Mouse (Mus musculus) hindbrain, embryonic 13.5 days (tissue): ENCODE measurements around the gene Rcl1. TPM values are rescaled to one million over a fixed set of nuclear protein-coding genes. Genes with fewer than 3 reads are reported as not detected.

Experiments used
- ATAC-seq: fragments of 200-750 bp; cut with Nextera tagmentation; 2 replicates; pipeline ENCODE4 v1.8.0; 2017; ENCODE audit warnings: moderate TSS enrichment; ENCODE audit not compliant: low FRiP score
- H3K27ac ChIP-seq: fragments of 300-500 bp; sonication (generic); 2 replicates; pipeline ENCODE4 v1.5.1; 2015; ENCODE audit warnings: inconsistent platforms, mild to moderate bottlenecking, moderate library complexity
- H3K27me3 ChIP-seq: fragments of 300-500 bp; sonication (generic); 2 replicates; pipeline ENCODE4 v1.6.1; 2015; ENCODE audit warnings: mild to moderate bottlenecking, inconsistent platforms
- H3K36me3 ChIP-seq: fragments of 300-500 bp; sonication (generic); 2 replicates; pipeline ENCODE4 v1.6.1; 2015; ENCODE audit warnings: mild to moderate bottlenecking, inconsistent platforms
- H3K4me1 ChIP-seq: fragments of 300-500 bp; sonication (generic); replicated peaks from 2 replicates; pipeline ENCODE4 v1.6.1; 2015; ENCODE audit warnings: inconsistent platforms
- H3K4me2 ChIP-seq: fragments of 300-500 bp; sonication (generic); 2 replicates; pipeline ENCODE4 v1.6.1; 2015; ENCODE audit warnings: inconsistent platforms, mild to moderate bottlenecking, moderate library complexity
- H3K4me3 ChIP-seq: fragments of 300-500 bp; sonication (generic); 2 replicates; pipeline ENCODE4 v1.5.1; 2015; ENCODE audit warnings: mild to moderate bottlenecking, inconsistent platforms
- H3K9ac ChIP-seq: fragments of 300-500 bp; sonication (generic); 2 replicates; pipeline ENCODE4 v1.6.1; 2015; ENCODE audit warnings: mild to moderate bottlenecking, inconsistent platforms
- H3K9me3 ChIP-seq: fragments of 300-500 bp; sonication (generic); 2 replicates; pipeline ENCODE4 v1.6.1; 2016; ENCODE audit warnings: inconsistent platforms
- WGBS: fragments of 180-500 bp; shearing (Covaris S2); methylation state at CpG from one replicate; pipeline ENCODE4 v1.1.7; 2015; 5-methylcytosine and 5-hydroxymethylcytosine counted together
- microRNA counts: library from miRNA; unstranded; fragments of <30 nt; microRNA quantifications from one replicate; lab custom pipeline; 2016
- microRNA-seq: library from miRNA; unstranded; fragments of <30 nt; microRNA quantifications from one replicate; pipeline ENCODE4, GENCODE M21; 2016
- polyA plus RNA-seq: library from polyadenylated mRNA; unstranded; fragments of >200 nt; fragmentation: Nextera tagmentation; extraction: Ambion mirVana; gene quantifications from 2 replicates; pipeline ENCODE4 v1.2.1, GENCODE M21; 2015

The Rcl1 gene
- polyA plus RNA-seq, 1 experiment from 2014 or later: 27.6 TPM

DNA sequence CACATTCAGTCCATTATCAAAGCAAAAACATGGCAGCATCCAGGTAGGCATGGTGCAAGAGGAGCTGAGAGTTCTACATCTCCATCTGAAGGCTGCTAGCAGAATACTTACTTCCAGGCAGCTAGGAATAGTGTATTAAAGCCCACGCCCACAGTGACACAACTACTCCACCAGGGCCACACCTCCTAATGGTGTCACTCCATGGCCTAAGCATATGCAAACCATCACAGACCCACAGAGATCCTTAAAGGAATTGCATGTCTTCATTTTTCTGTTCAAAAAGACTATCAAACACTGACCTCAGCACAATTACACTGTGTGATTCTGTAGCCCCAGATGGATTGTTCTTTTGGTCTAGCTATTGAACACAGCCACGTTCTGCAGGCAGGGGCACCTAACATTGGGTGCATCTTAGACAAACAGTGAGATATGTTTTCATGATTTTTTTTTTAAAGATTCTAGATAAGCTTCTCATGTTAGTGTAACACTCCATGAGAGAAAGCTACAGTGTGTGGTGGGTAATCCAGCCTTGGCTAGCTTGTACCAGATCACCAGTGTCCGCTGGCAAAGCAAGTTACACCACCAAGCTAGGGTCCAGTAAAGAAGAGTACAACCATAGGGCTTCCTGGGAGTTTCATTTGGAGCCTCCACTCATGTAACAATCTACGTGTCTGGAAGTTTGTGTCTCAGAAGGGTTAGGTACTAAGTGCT, 62.8 kb downstream of the Rcl1 start:
- 95% methylated on average over 4 of the region's 4 CpGs for WGBS
- H3K9me3 ChIP-seq: no peaks in the 10 kb centered on the region
- H3K36me3 ChIP-seq: no peaks in the 10 kb centered on the region
- H3K9ac ChIP-seq: no peak overlapping the region
- H3K4me3 ChIP-seq: no peak overlapping the region
- H3K27ac ChIP-seq: no peak overlapping the region
- H3K4me2 ChIP-seq: no peak overlapping the region
- ATAC-seq: no peak
- no peaks in the 10 kb centered on the region for H3K27me3 ChIP-seq
- no peaks in the 10 kb centered on the region for H3K4me1 ChIP-seq

DNA sequence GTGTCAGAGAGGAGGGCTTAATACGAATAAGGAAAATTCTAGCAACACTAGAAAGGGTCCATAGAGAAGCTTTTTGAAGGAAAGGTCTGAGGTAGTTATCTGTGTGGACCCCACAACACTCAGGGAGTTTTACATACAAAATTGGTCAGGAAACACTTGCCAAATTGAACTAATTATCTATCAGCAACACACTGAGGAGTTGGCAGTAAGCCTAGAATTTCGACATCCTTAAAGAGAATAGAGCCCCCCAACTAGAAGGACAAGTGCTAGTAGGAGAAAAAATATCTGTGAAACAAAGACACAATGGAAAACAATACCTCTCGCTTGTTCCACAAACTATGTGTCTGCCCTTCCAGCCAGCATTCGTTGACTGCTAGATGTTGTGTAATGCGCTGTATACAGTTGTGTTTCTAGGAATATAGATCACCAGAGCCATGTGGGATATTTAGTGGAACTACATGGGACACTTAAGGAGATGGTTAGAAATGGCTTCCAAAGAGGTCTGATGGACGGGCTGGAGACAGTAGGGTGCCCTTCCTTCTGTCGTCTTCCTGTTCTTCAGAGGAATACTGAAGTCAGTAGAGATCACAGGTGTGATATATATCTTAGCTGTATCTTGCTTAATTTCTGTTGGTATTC, 63.5 kb downstream of the Rcl1 start:
- no peak overlapping the region for H3K9ac ChIP-seq
- no peaks in the 10 kb centered on the region for H3K4me1 ChIP-seq
- H3K4me3 ChIP-seq: no peak overlapping the region
- no peaks in the 10 kb centered on the region for H3K36me3 ChIP-seq
- H3K4me2 ChIP-seq: no peak overlapping the region
- ATAC-seq: no peak
- no peak overlapping the region for H3K27ac ChIP-seq
- H3K27me3 ChIP-seq: no peaks in the 10 kb centered on the region
- 86% methylated on average over 7 of the region's 7 CpGs for WGBS
- no peaks in the 10 kb centered on the region for H3K9me3 ChIP-seq

DNA sequence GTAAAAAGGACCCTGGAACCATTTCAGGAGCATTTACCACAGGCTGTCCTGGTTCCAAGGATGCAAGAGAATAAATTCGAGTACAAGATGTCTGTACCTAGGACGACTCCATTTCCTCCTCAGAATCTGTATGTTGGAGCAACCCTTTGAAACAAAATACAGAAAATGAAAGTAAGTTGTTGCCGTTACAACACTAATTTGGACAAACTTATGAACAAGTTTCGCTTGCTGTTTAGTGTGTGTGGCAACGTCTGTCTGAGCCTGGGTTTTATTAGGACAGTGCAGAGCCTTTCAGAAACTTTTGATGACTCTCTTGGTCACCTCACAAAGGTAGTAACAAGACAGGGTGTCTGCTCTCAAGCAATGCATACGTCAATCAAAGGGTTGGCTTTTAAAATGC, 66.8 kb downstream of the Rcl1 start:
- Histone ChIP-seq H3K4me1 (no peaks in the 10 kb centered on the region), H3K36me3 (no peaks in the 10 kb centered on the region), H3K4me3 (no peak overlapping the region), H3K4me2 (no peak overlapping the region), H3K27ac (no peak overlapping the region), H3K9ac (no peak overlapping the region), H3K9me3 (no peaks in the 10 kb centered on the region), H3K27me3 (no peaks in the 10 kb centered on the region)
- no peak for ATAC-seq
- 86% methylated on average over 6 of the region's 6 CpGs for WGBS

DNA sequence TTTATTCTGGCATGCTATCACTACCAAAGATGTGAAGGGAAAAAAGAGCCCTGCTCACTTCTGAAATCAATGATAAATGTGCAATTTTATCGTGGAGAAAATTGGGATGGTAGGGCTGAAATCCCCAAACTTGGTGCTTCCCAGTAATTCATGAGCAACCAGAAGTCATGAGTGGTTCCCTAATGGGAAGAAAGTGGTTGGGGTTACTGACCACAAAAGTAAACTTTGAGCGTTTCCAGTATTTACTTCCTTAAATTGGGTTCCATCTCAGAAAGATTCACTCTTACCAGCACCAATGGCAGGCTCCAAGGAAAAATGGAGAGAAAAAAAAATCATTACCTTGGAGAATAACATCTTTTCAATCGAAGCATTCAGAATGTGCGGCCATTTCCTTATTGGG, 79.2 kb downstream of the Rcl1 start:
- no peaks in the 10 kb centered on the region for H3K4me1 ChIP-seq
- no peaks in the 10 kb centered on the region for H3K27me3 ChIP-seq
- no peak overlapping the region for H3K4me2 ChIP-seq
- H3K27ac ChIP-seq: no peak overlapping the region
- 0 out of 2 replicates have a peak, but pooled peaks cover 5% of the 10 kb centered on the region for H3K9me3 ChIP-seq
- ATAC-seq: no peak
- no peak overlapping the region for H3K4me3 ChIP-seq
- H3K9ac ChIP-seq: no peak overlapping the region
- no peaks in the 10 kb centered on the region for H3K36me3 ChIP-seq
- WGBS: 92% methylated on average over 4 of the region's 4 CpGs

DNA sequence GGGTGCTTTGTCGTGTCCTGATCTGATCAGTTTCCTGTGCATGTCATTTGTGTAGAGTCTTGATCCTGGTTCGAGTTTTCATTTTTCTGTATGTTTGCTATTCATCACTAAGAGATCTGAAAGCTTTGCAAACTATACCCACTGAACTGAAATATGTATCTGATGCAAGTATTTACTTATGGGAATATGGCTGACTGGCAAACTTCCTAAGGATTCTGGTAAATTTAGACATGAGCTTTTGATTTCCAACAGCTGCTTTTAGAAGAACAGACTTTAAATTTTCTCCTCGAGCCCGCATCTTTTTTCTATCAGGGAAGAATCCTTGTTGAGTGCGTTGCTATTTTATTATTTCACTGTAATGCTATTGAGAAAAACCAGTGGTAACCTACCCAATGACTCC, 81.0 kb downstream of the Rcl1 start:
- 88% methylated on average over 5 of the region's 5 CpGs for WGBS
- no peaks in the 10 kb centered on the region for H3K36me3 ChIP-seq
- H3K9me3 ChIP-seq: 0 out of 2 replicates have a peak, but pooled peaks cover 5% of the 10 kb centered on the region
- no peaks in the 10 kb centered on the region for H3K4me1 ChIP-seq
- H3K4me2 ChIP-seq: no peak overlapping the region
- H3K4me3 ChIP-seq: no peak overlapping the region
- no peak overlapping the region for H3K27ac ChIP-seq
- ATAC-seq: no peak
- H3K9ac ChIP-seq: no peak overlapping the region
- no peaks in the 10 kb centered on the region for H3K27me3 ChIP-seq

DNA sequence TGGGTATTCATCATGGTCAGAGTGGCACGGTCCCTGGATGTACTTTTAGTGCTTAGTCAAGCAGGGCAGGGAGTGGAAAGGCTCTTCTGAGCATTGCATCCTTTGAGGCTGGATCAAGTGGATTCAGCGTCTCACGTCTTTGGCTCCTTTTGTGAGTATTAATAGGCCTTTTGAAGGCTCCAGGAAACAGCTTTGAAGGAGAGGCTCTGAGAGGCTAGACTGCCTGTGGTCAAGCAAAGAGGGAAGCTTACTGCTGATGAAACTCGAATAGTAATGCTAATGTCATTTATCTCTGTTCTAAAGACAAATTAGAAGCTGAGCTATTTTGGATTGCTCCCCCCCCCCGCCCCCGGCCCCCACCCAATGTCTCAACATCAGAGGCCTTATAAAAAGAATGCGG, 83.9 kb downstream of the Rcl1 start:
- no peak overlapping the region for H3K27ac ChIP-seq
- H3K27me3 ChIP-seq: no peaks in the 10 kb centered on the region
- H3K4me2 ChIP-seq: no peak overlapping the region
- ATAC-seq: no peak
- H3K9me3 ChIP-seq: no peaks in the 10 kb centered on the region
- H3K4me1 ChIP-seq: no peaks in the 10 kb centered on the region
- H3K4me3 ChIP-seq: no peak overlapping the region
- 37% methylated on average over 7 of the region's 7 CpGs for WGBS
- no peaks in the 10 kb centered on the region for H3K36me3 ChIP-seq
- no peak overlapping the region for H3K9ac ChIP-seq

DNA sequence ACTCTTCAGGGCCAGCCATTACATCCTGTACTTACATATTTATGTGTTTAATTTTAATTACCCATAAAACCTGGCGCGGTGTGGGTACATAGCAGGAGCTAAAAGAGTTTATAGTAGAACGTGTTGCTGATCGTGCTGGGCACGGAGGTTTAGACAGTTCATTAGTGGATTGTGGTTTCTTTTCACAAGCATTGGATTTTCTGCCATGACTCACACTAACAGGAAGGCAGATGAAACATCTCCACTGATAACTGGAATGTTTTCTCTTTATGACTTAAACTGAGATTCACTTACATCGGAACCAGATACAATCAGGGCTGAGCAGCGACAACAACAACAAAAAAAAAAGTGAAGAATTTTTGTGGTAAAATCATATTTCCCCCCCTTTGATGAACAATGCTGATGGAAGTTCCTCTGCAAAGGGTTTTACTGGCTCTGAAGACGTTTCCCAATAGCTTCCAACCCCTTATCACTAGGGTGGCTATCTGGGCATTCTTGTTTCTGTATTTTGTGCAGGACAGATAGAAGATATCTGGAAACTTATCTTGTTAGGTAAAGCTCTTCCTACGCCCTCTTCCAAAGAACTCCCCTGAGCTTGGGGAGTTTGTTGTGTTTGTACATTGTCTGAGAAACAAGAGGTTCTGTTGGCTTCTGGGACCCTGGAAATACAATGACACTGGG, 84.5 kb downstream of the Rcl1 start:
- Histone ChIP-seq H3K9me3 (no peaks in the 10 kb centered on the region), H3K9ac (no peak overlapping the region), H3K36me3 (no peaks in the 10 kb centered on the region), H3K4me1 (no peaks in the 10 kb centered on the region), H3K27me3 (no peaks in the 10 kb centered on the region), H3K4me2 (no peak overlapping the region), H3K27ac (no peak overlapping the region), H3K4me3 (no peak overlapping the region)
- WGBS: 77% methylated on average over 9 of the region's 9 CpGs
- no peak for ATAC-seq

DNA sequence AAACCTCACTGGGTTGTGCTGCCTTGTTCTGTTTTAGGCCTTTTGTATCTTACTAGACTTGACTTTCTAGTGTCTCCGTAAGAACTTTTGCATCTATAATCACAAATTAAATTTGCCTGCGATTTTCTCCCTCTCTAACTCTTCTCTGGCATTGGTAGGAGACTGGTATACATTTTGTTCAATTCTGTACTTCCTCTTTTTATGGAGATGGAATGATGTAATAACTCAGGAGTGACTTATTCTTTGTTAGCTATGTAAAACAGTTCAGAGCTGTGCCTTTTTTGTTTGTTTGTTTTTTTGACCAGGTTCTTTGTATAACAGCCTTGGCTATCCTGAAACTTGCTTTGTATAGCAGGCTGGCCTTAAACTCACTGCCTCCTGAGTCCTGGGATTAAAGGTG, 87.7 kb downstream of the Rcl1 start:
- H3K27me3 ChIP-seq: no peaks in the 10 kb centered on the region
- 85% methylated on average over 2 of the region's 2 CpGs for WGBS
- no peaks in the 10 kb centered on the region for H3K9me3 ChIP-seq
- no peak overlapping the region for H3K4me3 ChIP-seq
- H3K36me3 ChIP-seq: no peaks in the 10 kb centered on the region
- no peak overlapping the region for H3K4me2 ChIP-seq
- H3K9ac ChIP-seq: no peak overlapping the region
- H3K4me1 ChIP-seq: no peaks in the 10 kb centered on the region
- ATAC-seq: no peak
- no peak overlapping the region for H3K27ac ChIP-seq

MicroRNA genes within 50 kb of the gene (microRNA counts, 519-probe panel; counts per million panel counts)
- 3,282 counts per million, percentile 40 among the panel's probes with 10 or more counts for microRNA mmu-miR-101b (lab: Ali Mortazavi, UCI)

Small RNA genes within 50 kb of the gene (microRNA-seq; reads per million reads assigned to microRNA genes)
- 1,624 reads per million, percentile 81 among the genes with 10 or more reads in this experiment for gene Mir101b

Other genes starting within 250 kb of the Rcl1 start
- 9.1 and 9.7 TPM in 2 replicates for gene Plpp6, start 137.4 kb upstream of the Rcl1 start, polyA plus RNA-seq
- gene 4430402I18Rik, start 133.6 kb upstream of the Rcl1 start, polyA plus RNA-seq: 0.65 and 0.89 TPM in 2 replicates
- 50.3 and 52.4 TPM in 2 replicates for gene Cdc37l1, start 111.0 kb upstream of the Rcl1 start, polyA plus RNA-seq
- 60.7 and 61.6 TPM in 2 replicates for gene Ak3, start 53.4 kb upstream of the Rcl1 start, polyA plus RNA-seq
- 12.1 and 12.3 TPM in 2 replicates for gene Jak2, start 150.5 kb downstream of the Rcl1 start, polyA plus RNA-seq
- 2.9 and 3.8 TPM in 2 replicates for gene Insl6, start 224.0 kb downstream of the Rcl1 start, polyA plus RNA-seq
- gene Rln1, start 233.3 kb downstream of the Rcl1 start, polyA plus RNA-seq: 1.7 and 2.3 TPM in 2 replicates